Mouse (Mus musculus) brain, embryonic 18.5 days (tissue): ENCODE data around the gene Nppb.

ENCODE experiments used
- DNase-seq: peaks from one replicate; pipeline ENCODE4 v3.0.0-alpha.2; 2012; ENCODE audit warnings: low read depth, low spot score

Nppb gene

DNA sequence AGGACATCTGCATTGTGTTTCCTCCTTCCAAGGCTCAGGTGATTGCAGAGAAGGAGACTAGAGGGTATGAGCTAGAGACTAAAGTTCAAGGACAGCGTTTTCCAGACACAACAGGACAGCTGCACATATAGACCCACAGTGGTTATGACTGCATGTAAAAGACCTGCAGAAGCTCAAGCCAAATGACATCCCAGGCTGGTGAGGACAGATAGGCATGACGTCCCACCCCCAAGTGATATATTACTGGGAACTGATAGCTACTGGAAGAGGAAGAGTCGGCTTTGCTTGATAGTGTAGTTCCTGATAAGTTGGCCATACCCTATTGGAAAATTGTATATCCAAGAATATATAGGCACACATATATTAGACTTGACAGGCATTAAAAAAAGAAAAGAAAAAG lies 9.4 kb upstream of the Nppb start:
- DNase-seq, result no peak

DNA sequence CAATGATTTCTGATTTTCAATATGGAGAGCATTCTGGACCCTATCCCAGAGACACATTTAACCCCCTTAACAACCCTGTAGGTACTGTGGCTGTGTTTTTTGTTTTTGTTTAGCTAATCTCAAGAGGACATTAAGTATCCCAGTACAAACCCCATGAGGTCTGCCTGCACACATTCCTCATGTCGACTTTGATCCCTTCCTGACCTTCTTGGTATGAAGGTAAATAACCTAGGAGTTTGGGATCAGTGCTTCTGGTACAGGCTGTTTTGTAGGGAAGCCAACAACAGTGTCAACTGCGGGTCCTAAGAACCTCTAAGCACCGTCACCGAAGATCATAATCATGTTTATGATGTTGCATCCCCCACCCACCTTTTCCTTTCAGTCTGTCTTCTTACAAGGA lies 7.9 kb upstream of the Nppb start:
- DNase-seq, result no peak

DNA sequence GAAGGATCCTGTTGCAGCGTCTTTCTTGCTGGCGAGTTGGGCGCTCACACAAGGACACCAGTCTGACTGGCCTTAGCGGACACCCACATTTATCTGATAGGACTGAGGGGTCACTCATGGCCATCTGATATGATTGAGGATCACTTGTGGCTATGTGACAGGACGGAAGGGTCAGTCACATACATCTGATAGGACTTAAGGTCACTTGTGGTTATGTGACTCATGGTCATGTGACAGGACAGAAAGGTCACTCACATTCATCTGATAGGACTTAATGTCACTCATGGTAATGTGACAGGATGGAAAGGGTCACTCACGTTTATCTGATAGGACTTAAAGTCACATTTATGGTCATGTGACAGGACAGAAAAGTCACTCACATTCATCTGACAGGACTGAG lies 7.2 kb upstream of the Nppb start:
- DNase-seq, result no peak

DNA sequence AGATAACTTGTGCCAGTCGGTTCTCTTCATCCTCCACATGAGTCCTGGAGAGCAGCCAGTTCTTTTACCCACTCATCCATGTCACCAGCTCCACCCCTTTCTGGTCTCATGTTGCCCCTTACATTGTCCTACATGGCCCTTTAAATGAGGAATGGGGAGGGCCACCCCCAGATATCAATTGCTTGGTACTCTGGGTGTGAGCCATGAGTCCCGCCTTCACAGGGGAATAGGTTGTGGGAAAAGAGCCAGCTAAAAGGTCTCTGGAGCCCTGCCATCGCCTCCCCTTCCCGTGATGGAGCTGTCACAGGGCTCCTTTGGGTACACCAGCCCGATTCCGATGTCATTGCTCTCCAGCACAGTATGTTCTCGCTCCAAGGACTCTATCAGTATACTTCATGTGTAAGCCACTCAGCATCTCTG lies 6.1 kb upstream of the Nppb start:
- DNase-seq, result no peak

DNA sequence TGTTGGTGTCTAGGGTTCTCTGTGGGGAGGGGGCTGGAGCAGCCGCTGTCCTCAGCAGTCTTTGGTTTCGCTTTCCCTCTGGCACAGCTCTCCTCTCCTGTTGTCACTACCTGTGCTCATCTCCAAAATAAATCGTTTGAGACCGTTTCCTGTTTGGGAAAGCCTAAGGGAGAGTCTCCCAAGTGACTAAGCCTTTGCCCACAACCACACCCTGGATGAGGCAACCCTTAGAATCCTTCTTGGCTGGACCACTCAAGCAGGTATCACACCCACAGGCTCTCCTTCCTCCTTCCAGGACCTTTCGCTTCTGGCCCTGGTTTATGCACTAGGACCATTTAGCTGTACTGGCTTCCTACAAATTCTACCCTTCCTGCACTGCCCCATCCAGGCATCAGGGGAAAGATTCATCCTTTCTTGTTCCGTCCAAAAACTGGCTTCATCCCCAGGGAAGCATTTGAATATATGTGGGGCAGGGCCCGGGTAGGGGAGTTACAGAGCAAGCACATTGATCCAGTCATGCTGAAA lies 8.0 kb downstream of the Nppb start:
- DNase-seq, result no peak

DNA sequence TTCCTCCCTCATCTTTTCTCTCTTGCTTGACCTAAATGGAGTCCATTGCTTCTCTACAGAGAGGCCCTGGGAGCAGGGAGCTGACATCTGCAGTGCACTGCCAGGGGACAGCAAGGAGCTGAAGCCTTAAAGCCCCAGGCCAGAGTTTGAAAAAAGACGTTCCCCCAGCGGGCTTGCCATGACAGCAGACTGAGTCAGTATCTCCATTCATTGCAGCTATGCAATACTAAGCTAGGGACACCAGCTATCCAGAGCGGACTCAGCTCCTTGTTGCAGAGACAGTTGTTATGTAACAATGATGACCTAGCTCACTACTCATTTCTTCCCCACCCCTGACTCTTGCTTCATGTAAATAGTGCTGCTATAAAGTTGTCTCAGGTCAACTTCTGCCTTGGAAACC lies 9.7 kb downstream of the Nppb start:
- no peak for DNase-seq

DNA sequence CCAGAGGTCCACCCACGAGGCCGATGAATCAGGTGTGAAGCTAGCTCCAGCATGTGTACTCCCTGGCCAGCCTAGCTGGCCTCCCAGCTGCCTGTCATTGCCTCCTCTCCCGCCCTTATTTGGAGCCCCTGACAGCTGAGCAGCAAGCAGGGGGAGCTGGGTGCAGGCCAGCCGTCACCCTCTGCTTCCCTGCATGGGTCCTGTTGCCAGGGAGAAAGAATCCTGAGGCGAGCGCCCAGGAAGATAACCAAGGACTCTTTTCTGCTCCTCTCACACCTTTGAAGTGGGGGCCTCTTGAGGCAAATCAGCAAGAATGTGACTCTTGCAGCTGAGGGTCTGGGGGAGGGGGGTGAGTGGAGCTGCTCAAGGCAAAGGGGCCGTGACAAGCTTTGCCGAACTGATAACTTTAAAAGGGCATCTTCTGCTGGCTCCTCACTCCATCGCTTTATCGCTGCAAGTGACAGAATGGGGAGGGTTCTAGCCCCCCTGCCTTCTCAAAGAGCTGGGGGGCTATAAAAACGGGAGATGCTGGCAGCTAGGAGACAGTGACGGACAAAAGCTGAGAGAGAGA lies 14.7 kb downstream of the Nppb start, which contains the start of gene Nppa:
Gene Nppa, plus strand, starts transcription at position 521 of the 571 bp plus-strand sequence.
- DNase-seq, result no peak

DNA sequence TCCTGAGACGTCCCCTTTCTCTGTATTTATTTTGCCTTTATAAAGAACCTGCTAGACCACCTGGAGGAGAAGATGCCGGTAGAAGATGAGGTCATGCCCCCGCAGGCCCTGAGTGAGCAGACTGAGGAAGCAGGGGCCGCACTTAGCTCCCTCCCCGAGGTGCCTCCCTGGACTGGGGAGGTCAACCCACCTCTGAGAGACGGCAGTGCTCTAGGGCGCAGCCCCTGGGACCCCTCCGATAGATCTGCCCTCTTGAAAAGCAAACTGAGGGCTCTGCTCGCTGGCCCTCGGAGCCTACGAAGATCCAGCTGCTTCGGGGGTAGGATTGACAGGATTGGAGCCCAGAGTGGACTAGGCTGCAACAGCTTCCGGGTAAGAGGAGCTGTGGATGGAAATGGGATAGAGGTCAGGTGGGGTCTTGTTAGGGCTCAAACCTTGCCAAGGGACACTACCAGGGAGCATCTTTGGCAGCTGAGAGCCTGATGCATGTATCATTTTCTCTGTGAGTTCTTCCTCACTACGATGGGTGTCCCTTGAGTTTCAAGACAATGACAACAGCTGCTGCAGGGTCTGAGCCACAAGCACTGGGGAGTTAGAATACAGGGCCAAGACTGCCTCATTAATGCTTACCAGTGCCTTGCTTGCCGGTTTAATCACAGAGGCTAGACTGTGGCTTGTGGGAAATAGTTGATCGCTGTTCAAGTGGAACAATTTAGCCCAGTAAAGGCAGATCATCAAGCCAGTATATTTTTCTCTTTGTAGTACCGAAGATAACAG lies 15.6 kb downstream of the Nppb start:
- no peak for DNase-seq

DNA sequence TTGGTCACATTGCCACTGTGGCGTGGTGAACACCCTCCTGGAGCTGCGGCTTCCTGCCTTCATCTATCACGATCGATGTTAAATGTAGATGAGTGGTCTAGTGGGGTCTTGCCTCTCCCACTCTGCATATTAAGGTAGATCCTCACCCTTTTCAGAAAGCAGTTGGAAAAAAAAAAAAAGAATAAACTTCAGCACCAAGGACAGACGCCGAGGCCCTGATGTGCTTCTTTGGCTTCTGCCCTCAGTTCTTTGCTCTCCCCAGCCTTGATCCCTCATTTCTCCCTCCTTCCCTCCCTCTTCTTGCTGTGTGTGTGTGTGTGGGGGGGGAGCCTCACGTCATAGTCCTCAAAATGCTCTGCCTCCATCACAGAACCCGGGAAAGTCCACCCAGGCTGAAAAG lies 16.3 kb downstream of the Nppb start:
- no peak for DNase-seq

DNA sequence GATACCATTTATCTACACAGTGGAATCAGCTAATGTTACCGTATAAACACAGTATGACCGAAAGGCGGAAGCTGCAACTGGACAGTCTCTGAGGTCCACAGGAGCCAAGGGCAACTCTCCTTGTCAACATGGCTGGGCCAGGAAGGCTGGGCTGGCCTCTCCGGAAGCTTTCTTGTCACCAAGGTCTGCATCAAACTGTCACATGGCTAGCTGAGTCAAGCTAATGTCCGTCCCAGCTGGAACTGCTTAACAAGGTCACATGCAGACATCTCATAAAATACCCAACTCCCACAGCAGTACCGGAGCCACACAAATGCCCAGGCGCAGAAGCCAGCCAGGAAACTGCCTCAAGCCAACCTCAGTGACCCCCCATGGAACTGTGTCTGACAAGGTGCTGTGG lies 18.8 kb downstream of the Nppb start:
- DNase-seq, result no peak

DNA sequence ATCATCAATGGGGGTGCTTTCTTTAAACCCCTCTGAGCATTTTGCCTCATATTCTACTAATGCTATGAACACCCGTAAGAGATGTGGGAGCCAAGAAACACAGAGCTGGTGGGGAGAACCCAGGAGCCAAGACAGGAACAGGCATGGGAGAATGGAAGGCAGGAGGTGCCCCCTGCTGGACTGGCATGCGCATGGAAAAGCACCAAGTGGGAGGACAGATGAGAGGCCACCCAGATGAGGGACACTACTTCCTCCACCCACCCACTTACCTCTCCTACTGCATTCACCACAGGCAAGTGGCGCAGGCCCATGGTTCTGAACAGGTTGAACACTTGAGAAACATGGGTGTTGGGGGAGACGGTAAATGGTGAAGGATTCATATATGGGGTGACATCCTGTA lies 22.8 kb downstream of the Nppb start:
- DNase-seq, result no peak

DNA sequence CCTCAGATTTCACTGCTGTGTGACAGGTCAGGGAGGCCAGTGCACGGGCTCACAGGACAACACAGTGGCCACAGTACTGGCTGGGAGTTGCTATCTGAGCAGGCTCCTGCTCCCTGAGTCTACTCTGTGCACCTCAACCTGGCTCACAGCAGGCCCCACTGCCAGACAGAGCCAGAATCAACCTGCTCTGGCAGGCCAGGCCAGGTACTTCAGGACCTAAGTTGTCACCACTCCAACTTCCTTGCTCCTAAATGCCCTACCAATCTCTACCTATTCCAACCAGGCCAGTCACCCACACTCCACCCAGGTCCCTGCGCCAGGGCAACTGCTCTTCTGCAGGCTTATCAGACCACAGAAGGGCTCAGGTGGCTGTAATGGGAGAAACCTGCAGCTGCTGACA lies 24.1 kb downstream of the Nppb start:
- no peak for DNase-seq

DNA sequence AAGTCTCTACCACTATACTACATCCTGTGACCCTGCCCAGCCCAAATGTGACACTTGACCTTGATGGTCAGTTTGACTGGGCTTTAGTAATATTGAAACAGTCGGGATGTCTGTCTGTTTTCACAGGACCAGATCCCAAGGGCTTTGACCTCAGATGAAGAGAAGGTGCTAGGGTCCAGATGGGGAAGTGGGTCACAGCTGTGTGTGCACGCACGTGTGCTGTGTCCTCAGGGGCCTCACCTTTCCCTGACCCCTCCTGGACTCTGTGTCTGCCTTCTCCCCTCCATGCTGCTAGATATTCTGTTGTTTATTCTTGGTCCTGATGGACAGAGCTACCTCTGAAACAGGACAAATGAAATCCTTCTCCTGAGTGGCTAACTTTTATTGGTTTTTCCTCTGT lies 25.7 kb downstream of the Nppb start:
- no peak for DNase-seq

DNA sequence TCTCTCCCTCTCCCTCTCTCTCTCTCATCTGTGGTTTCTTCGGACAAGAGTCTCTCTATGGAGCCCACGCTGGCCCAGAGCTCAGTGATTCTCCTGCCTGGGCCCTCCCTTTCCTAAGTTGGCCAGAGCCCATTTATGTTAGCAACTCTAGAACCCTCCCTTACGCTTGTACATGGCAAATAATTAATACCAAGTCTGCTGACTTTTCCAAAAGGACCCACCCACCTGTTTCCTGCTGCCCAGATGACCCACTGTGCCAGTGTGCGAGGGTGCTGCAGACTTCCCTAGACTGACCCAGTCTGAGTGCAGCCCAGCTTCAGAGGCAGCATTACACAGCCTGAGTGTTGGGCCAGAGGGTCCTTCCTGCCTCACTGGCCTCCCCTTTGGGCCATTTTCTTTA lies 26.6 kb downstream of the Nppb start:
- no peak for DNase-seq

DNA sequence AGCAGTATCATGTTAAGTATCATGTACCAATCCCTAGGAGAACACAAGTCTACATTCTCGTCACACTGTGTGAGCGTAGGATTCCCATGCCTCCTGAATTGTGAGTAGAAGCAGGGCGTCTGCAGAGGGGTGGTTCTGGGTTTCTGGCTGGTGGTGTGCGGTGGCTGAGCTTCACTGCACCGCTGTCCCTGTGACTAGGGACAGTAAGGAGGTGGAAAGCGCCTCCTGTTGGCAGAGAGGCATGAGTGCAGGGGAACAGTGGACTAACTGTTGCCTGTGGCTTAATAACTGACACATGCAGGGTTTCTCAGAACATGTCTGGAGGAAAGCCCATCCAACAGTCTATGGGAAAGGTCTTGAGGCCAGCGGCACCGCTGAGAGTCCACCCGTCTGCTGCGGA lies 29.8 kb downstream of the Nppb start:
- DNase-seq, result no peak

DNA sequence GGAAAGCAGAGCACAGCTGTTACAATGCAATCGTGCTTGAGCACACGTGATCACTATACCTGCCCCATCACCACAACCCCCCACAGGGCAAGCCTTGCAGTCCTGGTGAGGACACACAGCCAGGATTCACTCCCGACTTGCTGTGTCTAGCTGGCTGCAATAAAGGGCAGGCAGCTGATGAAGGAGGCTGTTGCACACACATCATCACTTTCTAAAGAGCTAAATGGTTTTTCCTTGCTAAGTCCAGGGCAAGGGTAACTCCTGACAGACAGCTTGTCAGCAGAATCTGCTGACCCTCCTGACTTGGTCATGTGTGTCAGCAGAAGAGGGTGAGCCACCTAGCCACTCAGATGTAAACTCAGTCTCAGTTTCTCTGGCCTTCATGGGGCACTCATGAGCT lies 31.4 kb downstream of the Nppb start:
- DNase-seq, result no peak

DNA sequence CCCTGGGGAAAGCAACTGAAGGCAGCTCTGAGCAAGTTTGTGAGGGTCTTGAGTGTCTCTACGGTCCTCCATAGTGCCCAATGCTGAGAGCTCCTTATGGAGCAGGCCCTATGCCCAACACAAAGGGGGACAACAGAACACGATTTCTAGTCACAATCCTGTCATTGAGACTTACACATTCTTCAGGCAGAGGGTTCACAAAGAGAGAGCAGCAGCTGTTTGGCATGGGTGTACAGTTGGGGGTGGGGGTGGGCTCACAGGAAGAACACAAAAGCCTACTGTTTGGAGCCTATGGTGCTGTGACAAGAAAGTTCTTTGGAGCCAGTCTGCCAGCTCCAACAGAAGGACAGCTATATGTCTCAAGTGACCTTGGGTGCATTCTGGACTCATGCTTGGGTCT lies 32.8 kb downstream of the Nppb start:
- DNase-seq, result no peak

DNA sequence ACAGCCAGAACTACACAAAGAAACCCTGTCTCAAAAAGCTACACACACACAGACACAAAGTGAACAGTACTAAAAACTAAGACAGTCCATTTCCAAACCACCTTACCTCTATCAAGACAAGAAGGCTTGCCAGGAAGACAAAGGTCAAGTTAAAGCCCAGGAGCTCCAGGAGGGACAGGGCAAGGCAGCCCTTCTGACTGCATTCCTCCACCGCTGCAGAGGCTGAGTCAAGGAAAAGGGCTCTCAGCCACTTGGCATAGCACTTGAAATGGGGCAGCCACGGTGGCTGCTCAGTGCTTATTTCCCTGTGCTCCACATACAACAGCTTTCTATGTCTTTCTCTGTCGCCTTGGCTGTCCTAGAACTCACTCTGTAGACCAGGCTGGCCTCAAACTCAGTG lies 38.4 kb downstream of the Nppb start:
- no peak for DNase-seq

DNA sequence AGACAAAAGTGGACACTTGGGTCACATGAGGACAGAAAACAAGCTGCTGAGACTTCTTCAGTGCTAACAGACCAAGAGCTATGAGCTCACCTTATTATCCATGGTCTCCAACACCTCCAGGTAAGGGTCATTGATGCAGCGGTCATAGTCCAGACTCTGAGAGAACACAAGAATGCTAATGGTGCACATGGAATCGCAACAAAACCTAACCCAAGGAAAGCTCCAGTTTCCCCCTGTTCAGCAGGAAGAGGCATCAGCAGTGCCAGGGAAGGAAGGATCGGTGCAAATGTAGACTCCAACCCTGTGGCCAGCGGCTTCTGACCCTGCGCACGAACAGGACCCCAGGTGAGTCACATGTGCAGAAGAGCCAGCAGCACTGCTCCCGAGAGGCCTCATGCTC lies 43.7 kb downstream of the Nppb start:
- no peak for DNase-seq

DNA sequence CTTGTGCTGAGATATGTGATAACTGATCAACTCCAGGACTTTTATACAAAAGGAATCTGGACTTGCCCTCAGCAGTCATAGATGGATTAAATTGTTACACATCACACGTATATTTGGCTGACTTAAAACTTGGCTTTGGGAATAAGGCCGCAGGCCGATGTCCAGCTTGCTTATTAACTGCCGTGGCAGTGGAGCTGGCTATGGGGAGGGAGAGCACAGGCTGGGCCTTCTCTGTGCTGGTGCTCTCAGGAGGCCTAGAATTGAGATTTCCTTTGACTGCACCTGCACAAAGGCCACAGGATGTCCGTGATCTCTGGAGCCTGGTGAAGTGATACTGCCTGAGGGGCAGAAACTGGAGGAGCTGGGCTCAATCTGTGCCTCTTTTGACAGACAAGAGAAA lies 44.9 kb downstream of the Nppb start:
- DNase-seq, result no peak

DNA sequence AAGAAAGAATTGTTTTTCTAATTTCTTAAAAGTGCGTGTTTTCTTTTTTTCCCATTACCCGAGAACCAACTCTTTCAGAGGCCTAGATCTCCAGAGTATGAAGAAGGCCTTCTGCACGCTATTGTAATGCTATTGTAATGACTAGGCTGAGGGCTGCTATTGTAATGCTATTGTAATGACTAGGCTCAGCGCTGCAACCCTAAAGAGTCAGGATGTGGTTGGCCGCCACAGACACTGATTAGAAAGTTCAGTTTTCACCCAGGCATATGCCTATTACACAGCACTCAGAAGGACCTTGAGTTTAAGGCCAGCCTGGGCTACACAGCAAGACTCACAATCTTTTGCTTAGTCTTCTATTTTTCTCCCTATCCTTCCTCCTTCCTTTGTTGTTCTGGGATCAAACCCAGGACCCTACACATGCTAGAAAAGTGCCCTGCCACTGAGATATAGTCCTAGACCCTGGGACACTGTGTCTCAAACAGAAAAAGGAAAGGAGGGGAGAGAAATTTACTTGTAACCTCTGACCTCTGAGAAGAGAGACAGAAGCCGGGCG lies 48.3 kb downstream of the Nppb start:
- DNase-seq, result no peak

DNA sequence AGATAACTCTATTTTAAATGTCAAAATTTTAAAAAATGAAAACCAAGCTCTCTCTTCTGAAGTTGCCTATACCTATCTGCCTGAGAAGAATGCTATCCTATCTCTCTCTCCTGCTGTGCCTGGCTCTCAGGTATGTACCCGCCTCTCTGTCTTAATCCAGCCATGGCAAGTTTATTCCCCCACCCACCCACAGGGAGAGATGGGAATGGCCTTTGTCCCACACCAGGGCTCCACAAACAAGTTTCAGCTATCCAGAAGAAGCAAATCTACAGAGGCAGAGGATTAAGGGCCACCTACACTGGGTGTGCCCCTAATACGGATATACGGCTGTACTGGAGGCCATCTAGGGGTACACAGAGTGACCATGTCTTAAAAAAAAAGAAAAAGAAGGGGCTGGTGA lies 49.9 kb downstream of the Nppb start:
- DNase-seq, result no peak
